Mouse (Mus musculus) kidney, embryonic 16.5 days (tissue): ENCODE measurements around the gene Syne1. TPM values are rescaled to one million over a fixed set of nuclear protein-coding genes. Genes with fewer than 3 reads are reported as not detected.

Experiments
- ATAC-seq: fragments of 200-750 bp; cut with Nextera tagmentation; 2 replicates; pipeline ENCODE4 v1.8.0; 2017; ENCODE audit warnings: moderate TSS enrichment; ENCODE audit not compliant: low FRiP score, low TSS enrichment
- H3K27ac ChIP-seq: fragments of 300-500 bp; sonication (generic); 2 replicates; pipeline ENCODE4 v1.5.1; 2014; ENCODE audit warnings: low read length
- H3K27me3 ChIP-seq: fragments of 300-500 bp; sonication (generic); 2 replicates; pipeline ENCODE4 v1.6.1; 2014; ENCODE audit warnings: low read length, control low read depth, mixed read lengths; ENCODE audit not compliant: insufficient read depth
- H3K36me3 ChIP-seq: fragments of 300-500 bp; sonication (generic); 2 replicates; pipeline ENCODE4 v1.6.1; 2014; ENCODE audit warnings: low read length, control low read depth, mixed read lengths; ENCODE audit not compliant: insufficient read depth
- H3K4me1 ChIP-seq: fragments of 300-500 bp; sonication (generic); 2 replicates; pipeline ENCODE4 v1.6.1; 2014; ENCODE audit warnings: low read length, control low read depth, mixed read lengths; ENCODE audit not compliant: insufficient read depth
- H3K4me2 ChIP-seq: fragments of 300-500 bp; sonication (generic); replicated peaks from 2 replicates; pipeline ENCODE4 v1.6.1; 2014; ENCODE audit warnings: low read depth, low read length
- H3K4me3 ChIP-seq: fragments of 300-500 bp; sonication (generic); 2 replicates; pipeline ENCODE4 v1.5.1; 2014; ENCODE audit warnings: mild to moderate bottlenecking, low read length
- H3K9ac ChIP-seq: fragments of 300-500 bp; sonication (generic); replicated peaks from 2 replicates; pipeline ENCODE4 v1.6.1; 2014; ENCODE audit warnings: low read length
- H3K9me3 ChIP-seq: fragments of 300-500 bp; sonication (generic); 2 replicates; pipeline ENCODE4 v1.6.1; 2016; ENCODE audit warnings: low read length, control low read depth
- WGBS: fragments of 180-500 bp; shearing (Covaris S2); extraction: QIAGEN DNeasy Blood & Tissue Kit; methylation state at CpG from one replicate; pipeline ENCODE4 v1.1.7; 2014; 5-methylcytosine and 5-hydroxymethylcytosine counted together
- polyA plus RNA-seq: library from polyadenylated mRNA; unstranded; fragments of >200 nt; fragmentation: Nextera tagmentation; extraction: Ambion mirVana; gene quantifications from 2 replicates; pipeline ENCODE4 v1.2.1, GENCODE M21; 2015

The Syne1 gene
- polyA plus RNA-seq, 1 experiment from 2014 or later = 5.2 TPM

DNA sequence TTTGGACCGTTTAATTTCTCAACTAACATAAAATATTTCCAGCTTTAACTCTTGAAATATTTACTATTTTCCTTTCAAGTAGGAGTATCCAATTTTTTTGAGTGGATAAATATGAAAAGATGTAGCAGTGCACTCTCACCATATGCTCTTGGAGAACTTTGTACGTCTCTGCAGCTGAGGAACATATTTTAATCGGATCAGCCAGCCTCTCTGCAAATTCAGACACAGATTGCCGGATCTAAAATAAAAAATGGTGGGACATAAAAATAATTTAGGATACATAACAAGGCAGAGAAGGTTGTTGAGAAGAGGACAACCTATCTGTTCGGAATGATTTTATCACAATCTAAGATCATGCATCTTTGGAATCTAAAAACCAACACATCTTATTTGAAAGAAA lies 218.5 kb downstream of the Syne1 start:
- no peak overlapping the region for H3K27ac ChIP-seq
- H3K4me3 ChIP-seq = no peak overlapping the region
- H3K4me2 ChIP-seq = no peak overlapping the region
- no peaks in the 10 kb centered on the region for H3K4me1 ChIP-seq
- H3K27me3 ChIP-seq = no peaks in the 10 kb centered on the region
- ATAC-seq = no peak
- 83% methylated on average over 5 of the region's 5 CpGs for WGBS
- H3K9me3 ChIP-seq = no peaks in the 10 kb centered on the region
- H3K9ac ChIP-seq = no peak overlapping the region
- no peaks in the 10 kb centered on the region for H3K36me3 ChIP-seq

- H3K4me1 ChIP-seq = no peaks in the 10 kb centered on the region
- no peaks in the 10 kb centered on the region for H3K9me3 ChIP-seq
- no peak overlapping the region for H3K4me3 ChIP-seq
- H3K9ac ChIP-seq = no peak overlapping the region
- 66% methylated on average over 9 of the region's 9 CpGs for WGBS
- H3K36me3 ChIP-seq = no peaks in the 10 kb centered on the region
- no peak overlapping the region for H3K27ac ChIP-seq
- no peaks in the 10 kb centered on the region for H3K27me3 ChIP-seq
- H3K4me2 ChIP-seq = no peak overlapping the region
- no peak for ATAC-seq
Measured at GRCm38 (mm10) chr10:5326716-5327115, 224.6 kb downstream of the Syne1 start.

- H3K9me3 ChIP-seq = no peaks in the 10 kb centered on the region
- no peak overlapping the region for H3K4me3 ChIP-seq
- H3K4me2 ChIP-seq = no peak overlapping the region
- no peak overlapping the region for H3K27ac ChIP-seq
- H3K9ac ChIP-seq = no peak overlapping the region
- no peak for ATAC-seq
- WGBS = 84% methylated on average over 11 of the region's 11 CpGs
- no peaks in the 10 kb centered on the region for H3K27me3 ChIP-seq
- no peaks in the 10 kb centered on the region for H3K36me3 ChIP-seq
- H3K4me1 ChIP-seq = no peaks in the 10 kb centered on the region
Measured at GRCm38 (mm10) chr10:5323741-5324395, 227.4 kb downstream of the Syne1 start.

- no peaks in the 10 kb centered on the region for H3K9me3 ChIP-seq
- no peak overlapping the region for H3K27ac ChIP-seq
- WGBS = 23% methylated on average over 7 of the region's 7 CpGs
- H3K4me1 ChIP-seq = no peaks in the 10 kb centered on the region
- no peaks in the 10 kb centered on the region for H3K27me3 ChIP-seq
- H3K36me3 ChIP-seq = no peaks in the 10 kb centered on the region
- no peak overlapping the region for H3K9ac ChIP-seq
- no peak overlapping the region for H3K4me2 ChIP-seq
- no peak for ATAC-seq
- H3K4me3 ChIP-seq = no peak overlapping the region
Measured at GRCm38 (mm10) chr10:5322562-5322961, 228.7 kb downstream of the Syne1 start.

DNA sequence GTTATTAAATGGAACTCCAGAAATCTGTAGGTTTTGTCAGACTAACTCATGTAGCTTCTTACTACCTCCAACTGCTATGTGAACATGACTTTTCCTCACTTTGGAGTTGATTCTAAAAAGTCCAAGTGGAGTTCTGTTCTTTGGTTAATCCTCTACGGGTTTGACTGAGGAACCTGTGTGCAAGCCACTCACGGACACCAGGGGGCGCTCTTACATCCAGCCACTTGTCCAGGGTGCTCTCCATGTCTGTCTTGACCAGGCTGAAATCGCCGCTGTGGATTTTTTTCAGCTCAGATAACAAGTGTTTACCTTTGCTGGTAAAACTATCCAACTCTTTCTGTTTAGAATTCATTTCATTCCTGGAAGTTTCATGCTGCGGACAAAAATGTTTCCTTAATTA lies 233.7 kb downstream of the Syne1 start:
- no peak overlapping the region for H3K4me3 ChIP-seq
- H3K9me3 ChIP-seq = no peaks in the 10 kb centered on the region
- WGBS = 19% methylated on average over 6 of the region's 6 CpGs
- H3K27ac ChIP-seq = no peak overlapping the region
- no peak for ATAC-seq
- H3K36me3 ChIP-seq = no peaks in the 10 kb centered on the region
- no peaks in the 10 kb centered on the region for H3K27me3 ChIP-seq
- H3K4me2 ChIP-seq = no peak overlapping the region
- no peaks in the 10 kb centered on the region for H3K4me1 ChIP-seq
- H3K9ac ChIP-seq = no peak overlapping the region

GRCm38 (mm10) chr10:5312437-5312836 lies 238.8 kb downstream of the Syne1 start:
- ATAC-seq = no peak
- Histone ChIP-seq H3K4me2 (no peak overlapping the region), H3K4me3 (no peak overlapping the region), H3K4me1 (no peaks in the 10 kb centered on the region), H3K36me3 (no peaks in the 10 kb centered on the region), H3K9ac (no peak overlapping the region), H3K27me3 (no peaks in the 10 kb centered on the region), H3K27ac (no peak overlapping the region), H3K9me3 (no peaks in the 10 kb centered on the region)
- 51% methylated on average over 4 of the region's 4 CpGs for WGBS

DNA sequence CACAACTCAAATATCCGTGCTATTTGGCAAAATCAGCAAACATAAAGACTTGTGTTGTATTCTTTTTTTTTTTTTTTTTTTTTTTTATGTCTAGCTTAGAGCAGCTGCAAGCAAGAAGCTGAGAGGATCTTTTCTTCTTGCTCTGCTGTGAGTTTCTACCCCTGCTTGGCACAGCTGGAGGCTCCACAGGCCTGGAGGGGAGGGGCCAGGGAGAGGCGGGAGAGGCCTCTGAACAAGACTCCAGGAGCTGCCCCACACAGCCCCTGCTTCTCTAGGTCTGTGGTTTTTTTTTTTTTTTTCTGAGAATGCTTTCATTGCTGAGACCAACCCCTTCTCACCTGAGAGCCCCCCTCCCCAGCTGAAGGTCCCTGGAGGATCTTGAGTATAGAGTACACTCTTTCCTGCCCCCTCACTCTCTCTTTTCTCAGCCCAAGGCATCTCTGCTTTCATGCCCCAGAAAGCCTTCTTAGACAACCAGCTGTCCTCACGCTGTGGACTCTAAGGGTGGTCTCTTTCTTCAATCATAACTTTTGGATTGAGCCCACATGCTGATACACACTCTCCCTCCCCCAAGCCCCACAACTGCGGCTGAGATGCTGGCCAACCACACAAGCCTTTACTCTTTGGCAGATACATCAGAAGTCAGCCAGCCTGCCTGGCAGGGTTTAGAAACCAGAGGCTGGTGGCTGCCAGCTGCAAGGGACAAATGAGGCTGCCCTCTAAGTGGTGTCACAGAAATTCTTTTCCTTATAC lies 241.1 kb downstream of the Syne1 start:
- WGBS = 42% methylated on average over 4 of the region's 4 CpGs
- Histone ChIP-seq H3K36me3 (no peaks in the 10 kb centered on the region), H3K4me2 (no peak overlapping the region), H3K4me1 (no peaks in the 10 kb centered on the region), H3K27ac (no peak overlapping the region), H3K27me3 (no peaks in the 10 kb centered on the region), H3K9me3 (no peaks in the 10 kb centered on the region), H3K9ac (no peak overlapping the region), H3K4me3 (no peak overlapping the region)
- no peak for ATAC-seq

DNA sequence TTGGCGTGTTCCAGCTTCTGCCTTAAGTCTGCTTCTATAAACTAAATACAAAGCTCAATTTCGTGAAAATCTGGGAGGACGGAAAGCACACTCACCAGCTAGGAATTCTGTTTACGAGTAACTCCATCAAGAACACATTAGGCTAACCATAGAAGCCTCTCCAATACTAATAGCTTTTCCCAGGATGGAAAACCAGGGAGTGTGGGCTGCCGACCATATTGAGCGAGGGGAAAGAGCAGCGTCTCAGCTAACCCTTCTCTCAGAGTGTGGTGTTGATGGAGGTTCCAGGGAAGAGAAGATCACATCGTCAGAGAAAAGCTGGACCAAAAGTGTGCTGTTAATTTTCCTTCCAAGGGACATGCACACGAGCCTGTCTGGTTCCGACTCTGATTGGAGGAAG lies 241.9 kb downstream of the Syne1 start:
- H3K9ac ChIP-seq = no peak overlapping the region
- no peak for ATAC-seq
- H3K4me1 ChIP-seq = no peaks in the 10 kb centered on the region
- H3K27me3 ChIP-seq = no peaks in the 10 kb centered on the region
- H3K9me3 ChIP-seq = no peaks in the 10 kb centered on the region
- H3K4me3 ChIP-seq = no peak overlapping the region
- 64% methylated on average over 10 of the region's 10 CpGs for WGBS
- H3K4me2 ChIP-seq = no peak overlapping the region
- H3K36me3 ChIP-seq = no peaks in the 10 kb centered on the region
- no peak overlapping the region for H3K27ac ChIP-seq

DNA sequence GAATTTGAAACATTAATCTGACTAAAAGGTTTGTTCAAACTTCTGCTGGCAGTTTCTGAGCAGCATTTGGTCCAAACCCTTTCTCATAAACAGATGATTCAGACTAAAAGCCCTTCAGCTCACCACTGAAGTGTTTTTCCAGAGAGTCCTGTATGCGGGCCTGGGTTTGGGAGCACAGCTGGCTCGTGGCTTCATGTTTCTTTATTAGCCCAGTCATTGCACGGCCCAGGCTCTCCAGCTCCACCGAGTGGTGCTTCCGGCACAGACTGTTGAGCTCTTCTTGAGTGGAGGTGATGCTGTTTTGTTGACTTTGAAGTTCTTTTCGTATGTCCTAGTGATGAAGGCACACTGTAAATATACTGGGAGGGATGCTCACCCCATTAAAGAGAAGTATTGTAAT lies 245.7 kb downstream of the Syne1 start:
- H3K9me3 ChIP-seq = no peaks in the 10 kb centered on the region
- H3K4me3 ChIP-seq = no peak overlapping the region
- H3K4me1 ChIP-seq = no peaks in the 10 kb centered on the region
- no peaks in the 10 kb centered on the region for H3K36me3 ChIP-seq
- 19% methylated on average over 6 of the region's 6 CpGs for WGBS
- no peak overlapping the region for H3K9ac ChIP-seq
- H3K27me3 ChIP-seq = no peaks in the 10 kb centered on the region
- no peak for ATAC-seq
- H3K4me2 ChIP-seq = no peak overlapping the region
- H3K27ac ChIP-seq = no peak overlapping the region

- WGBS = 29% methylated on average over 7 of the region's 7 CpGs
Measured at GRCm38 (mm10) chr10:5295291-5295891, 255.9 kb downstream of the Syne1 start.

More at GRCm38 (mm10) chr10:5295291-5295891, 255.9 kb downstream of the Syne1 start:
- peak; percentile 52; the same call in 1 of the 2 replicates for ATAC-seq
- Histone ChIP-seq H3K36me3 (no peaks in the 10 kb centered on the region), H3K27me3 (no peaks in the 10 kb centered on the region), H3K4me1 (peaks cover 6% of the 10 kb centered on the region), H3K4me2 (no peak overlapping the region), H3K9me3 (peaks cover 6% of the 10 kb centered on the region; the same call in 1 of the 2 replicates), H3K4me3 (no peak overlapping the region), H3K27ac (peak overlapping the region; percentile 54), H3K9ac (no peak overlapping the region)
